Mouse (Mus musculus): ENCODE measurements around the gene H2al2c. TPM values are rescaled to one million over a fixed set of nuclear protein-coding genes. Genes with fewer than 3 reads are reported as not detected.
"Not testable (repeated sequence)": the region's sequence is repeated elsewhere in the genome, so short reads cannot be mapped to it uniquely, and the experiment has no call there.

H2al2c gene
- not detected for total RNA-seq (2021)

DNA sequence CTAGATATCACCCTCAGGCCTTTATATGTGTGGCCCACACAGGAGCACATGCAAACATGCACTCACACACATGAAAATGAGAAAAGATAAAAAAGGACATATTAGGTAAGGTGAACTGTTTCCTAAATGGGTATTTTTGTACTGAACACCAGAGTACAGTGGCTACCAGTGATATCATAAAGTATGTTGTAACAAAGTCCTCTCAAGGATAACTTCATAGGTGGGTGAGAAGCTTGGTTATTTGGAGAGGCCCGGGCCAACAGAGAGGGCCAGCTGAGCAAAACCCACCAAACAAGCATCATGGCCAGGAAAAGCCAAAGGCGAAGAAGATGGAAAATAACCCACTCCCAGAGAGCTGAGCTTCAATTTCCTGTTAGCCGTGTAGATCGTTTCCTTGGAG is at the start of gene H2al2c:
H2al2c (plus strand) TSS at position 301 of the 400 bp plus-strand sequence.
- DNase-seq (ENCODE audit: extremely low spot score in 1 of 2, low spot score in 1 of 2): not testable (repeated sequence)

Other genes with a start within 250 kb of the H2al2c start
- gene Sry, start 64.6 kb downstream of the H2al2c start, total RNA-seq (2021): not detected
- gene H2al2b, start 121.6 kb downstream of the H2al2c start, total RNA-seq (2021): not detected
- gene Gm4064, start 197.1 kb downstream of the H2al2c start, total RNA-seq (2021): not detected
- gene Rbmy, start 231.6 kb downstream of the H2al2c start, total RNA-seq (2021): not detected
- gene Gm10256, start 231.6 kb downstream of the H2al2c start, total RNA-seq (2021): not detected

All from layer of hippocampus, postnatal 25 days (tissue).